8 mouse cellular contexts compared by ENCODE assay signal in the genomic region with DNA sequence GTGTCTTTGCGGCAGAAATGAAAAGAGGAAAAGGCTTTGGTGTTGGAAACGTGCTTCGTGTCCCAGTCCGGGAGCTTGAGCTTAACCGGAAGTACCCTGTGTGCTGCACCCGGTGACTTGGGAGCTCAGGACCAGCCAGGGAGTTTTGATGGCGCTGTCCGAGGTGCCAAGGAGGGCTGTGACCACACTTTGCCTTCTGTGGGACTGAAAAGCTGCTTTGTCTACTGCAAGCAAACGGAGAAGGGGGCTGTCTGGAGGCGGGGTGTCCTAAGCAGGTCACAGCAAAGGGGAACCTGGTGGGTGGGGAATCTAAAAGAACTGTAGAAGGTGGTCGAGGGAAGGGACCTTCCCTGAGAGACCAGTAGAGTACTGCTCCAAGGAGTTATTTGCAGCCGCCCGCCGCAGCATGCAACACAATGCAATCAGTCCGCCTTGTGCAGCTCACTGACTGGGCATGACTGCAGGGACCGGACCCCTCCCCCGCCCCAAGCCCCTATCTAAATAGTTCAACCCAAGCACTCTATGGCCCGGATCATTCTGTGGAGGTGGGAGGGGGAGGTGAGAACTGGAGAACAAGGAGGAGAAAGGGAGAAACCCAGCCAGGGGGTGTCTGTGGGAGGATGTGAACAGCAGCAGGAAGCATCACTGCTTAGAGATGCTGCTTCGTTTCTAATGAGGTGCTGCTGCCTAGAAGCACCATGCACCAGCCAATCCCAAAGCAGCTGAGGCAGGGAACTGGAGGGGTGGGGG.
DNase-seq lines count a peak whose midpoint lies in the region; ATAC-seq and TF ChIP-seq lines count a peak whose summit lies in the region.

No protein-coding gene starts in this region.

- H3K27ac ChIP-seq in heart, embryonic 11.5 days (ENCODE audit: low read depth, low read length) = no peak overlapping the region
- H3K27ac ChIP-seq in hindbrain, postnatal 0 days = peak overlapping the region; percentile 42
- H3K27ac ChIP-seq in neural tube, embryonic 11.5 days (ENCODE audit: low read depth, low read length) = no peak overlapping the region

- no peak for TF ChIP-seq CTCF in hindbrain, postnatal 0 days (IDR thresholded peaks at IDR 0.05; ENCODE audit: low read depth)

- H3K4me3 ChIP-seq in heart, embryonic 11.5 days (ENCODE audit: low read depth, low read length) = no peak overlapping the region
- peak overlapping the region; percentile 58 for H3K4me3 ChIP-seq in hindbrain, postnatal 0 days (ENCODE audit: low read length)
- H3K4me3 ChIP-seq in neural tube, embryonic 11.5 days (ENCODE audit: low read depth, low read length) = peak overlapping the region; percentile 29

- no peak for DNase-seq in heart, postnatal 36 days
- peak; percentile 75 for DNase-seq in embryo, embryonic 11 days
- DNase-seq in hindbrain, postnatal 0 days (ENCODE audit: low spot score) = peak; percentile 29
- peak; percentile 63 for DNase-seq in neural tube, embryonic 11.5 days (ENCODE audit: low spot score)
- DNase-seq in lung, postnatal 14 days = no peak
- DNase-seq in c-Kit-positive CD71-positive TER-119-positive erythroid progenitor cells, embryonic 14.5 days (ENCODE audit: low spot score) = no peak
- no peak for DNase-seq in spleen, adult 18-20 months

- 0 out of 2 replicates have a peak, but pooled peaks have one; percentile 31 for ATAC-seq in heart, embryonic 11.5 days (replicated peaks; ENCODE audit: insufficient number of reproducible peaks, low FRiP score, low TSS enrichment)
- peak; percentile 44 for ATAC-seq in hindbrain, postnatal 0 days
- ATAC-seq in neural tube, embryonic 11.5 days (ENCODE audit: insufficient read depth, low FRiP score, low TSS enrichment) = peak; percentile 49; the same call in 1 of the 2 replicates

- peaks cover 63% of the 10 kb centered on the region for H3K27me3 ChIP-seq in heart, embryonic 11.5 days (ENCODE audit: control insufficient read depth, insufficient read depth, low read length)
- no peaks in the 10 kb centered on the region for H3K27me3 ChIP-seq in hindbrain, postnatal 0 days (ENCODE audit: insufficient read depth, low read length)
- H3K27me3 ChIP-seq in neural tube, embryonic 11.5 days (ENCODE audit: control insufficient read depth, insufficient read depth, low read length) = peaks cover 44% of the 10 kb centered on the region

- peak overlapping the region; percentile 29 for H3K4me2 ChIP-seq in heart, embryonic 11.5 days
- H3K4me2 ChIP-seq in hindbrain, postnatal 0 days (ENCODE audit: low read depth, low read length) = peak overlapping the region; percentile 83
- H3K4me2 ChIP-seq in neural tube, embryonic 11.5 days (ENCODE audit: low read depth) = peak overlapping the region; percentile 65

- intact Hi-C loops in heart, postnatal 36 days (cut with DNase I) = loop anchor here (10.0 kb wide), 1 partner anchor 529 kb away; no protein-coding TSS in a partner anchor

- no peak overlapping the region for H3K9ac ChIP-seq in heart, embryonic 11.5 days (ENCODE audit: low read depth, low read length)
- peak overlapping the region; percentile 51 for H3K9ac ChIP-seq in hindbrain, postnatal 0 days (replicated peaks; ENCODE audit: low read length)
- H3K9ac ChIP-seq in neural tube, embryonic 11.5 days (ENCODE audit: low read length) = peak overlapping the region; percentile 35

- H3K9me3 ChIP-seq in heart, embryonic 11.5 days (replicated peaks; ENCODE audit: control insufficient read depth, low read length) = no peaks in the 10 kb centered on the region
- no peaks in the 10 kb centered on the region for H3K9me3 ChIP-seq in hindbrain, postnatal 0 days (ENCODE audit: low read length)
- no peaks in the 10 kb centered on the region for H3K9me3 ChIP-seq in neural tube, embryonic 11.5 days (ENCODE audit: control insufficient read depth, low read length)

- H3K4me1 ChIP-seq in heart, embryonic 11.5 days (ENCODE audit: control insufficient read depth, insufficient read depth, low read length) = peaks cover 5% of the 10 kb centered on the region; the same call in 1 of the 2 replicates
- H3K4me1 ChIP-seq in hindbrain, postnatal 0 days (ENCODE audit: insufficient read depth, low read length) = peaks cover 6% of the 10 kb centered on the region; the same call in 1 of the 2 replicates
- H3K4me1 ChIP-seq in neural tube, embryonic 11.5 days (ENCODE audit: control insufficient read depth, insufficient read depth, low read length) = 0 out of 2 replicates have a peak, but pooled peaks cover 4% of the 10 kb centered on the region

- no peaks in the 10 kb centered on the region for H3K36me3 ChIP-seq in heart, embryonic 11.5 days (ENCODE audit: control insufficient read depth, insufficient read depth, low read length)
- no peaks in the 10 kb centered on the region for H3K36me3 ChIP-seq in hindbrain, postnatal 0 days (ENCODE audit: insufficient read depth, low read length)
- no peaks in the 10 kb centered on the region for H3K36me3 ChIP-seq in neural tube, embryonic 11.5 days (ENCODE audit: control insufficient read depth, insufficient read depth, low read length)

- 5% methylated on average over 19 of the region's 19 CpGs for WGBS in heart, embryonic 11.5 days (ENCODE audit: insufficient replicate concordance)
- 2% methylated on average over 19 of the region's 19 CpGs for WGBS in hindbrain, postnatal 0 days
- WGBS in neural tube, embryonic 11.5 days = 4% methylated on average over 19 of the region's 19 CpGs

Comparison
In these comparisons a context has a peak if more than half of its experiments do, and no peak if none do; other contexts are left out.
1. H3K4me2 ChIP-seq: peak in every context shown above with its lines; median percentile 83 in hindbrain, postnatal 0 days; 65 in neural tube, embryonic 11.5 days; 29 in heart, embryonic 11.5 days.
2. DNase-seq: peak in embryo, embryonic 11 days (single experiment), hindbrain, postnatal 0 days (single experiment) and neural tube, embryonic 11.5 days (single experiment); none in heart, postnatal 36 days (0 of 2), lung, postnatal 14 days (single experiment), c-Kit-positive CD71-positive TER-119-positive erythroid progenitor cells, embryonic 14.5 days (single experiment) and spleen, adult 18-20 months (0 of 2).
3. Peak in every context shown above with its lines, with median percentiles within 50 percentile points of each other: ATAC-seq.